Mouse (Mus musculus): Measurements from ENCODE around the gene Dio1.

DNA sequence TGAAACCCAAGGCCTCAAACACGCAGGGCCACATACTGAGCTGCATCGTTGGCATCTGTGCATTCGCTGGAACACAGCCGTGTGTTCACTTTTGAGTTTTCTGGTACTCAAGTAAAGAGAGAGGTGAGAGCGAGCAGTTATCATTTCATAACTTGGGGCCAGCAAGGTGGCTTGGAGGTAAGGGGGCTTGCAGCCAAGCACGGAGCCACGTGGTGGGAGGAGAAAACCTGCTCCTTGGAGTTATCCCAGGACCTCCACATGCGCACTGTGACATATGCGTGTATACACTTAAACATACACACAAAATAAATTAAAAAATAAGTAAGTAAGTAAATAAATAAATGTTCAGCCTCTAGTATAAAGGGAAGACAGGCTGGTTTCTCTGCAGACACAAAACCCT, 4.7 kb downstream of the Dio1 start:
- TF ChIP-seq CTCF (IDR thresholded peaks at IDR 0.05; ENCODE audit: insufficient read depth, low read length) (no peak), POLR2A (IDR thresholded peaks at IDR 0.05; ENCODE audit: borderline replicate concordance, extremely low read depth, low read depth, low read length) (no peak)
